Mouse (Mus musculus): ENCODE results near the gene Fbxo6.
"Not testable (repeated sequence)": the region's sequence is repeated elsewhere in the genome, so short reads cannot be mapped to it uniquely, and the experiment has no call there.

Fbxo6 gene

DNA sequence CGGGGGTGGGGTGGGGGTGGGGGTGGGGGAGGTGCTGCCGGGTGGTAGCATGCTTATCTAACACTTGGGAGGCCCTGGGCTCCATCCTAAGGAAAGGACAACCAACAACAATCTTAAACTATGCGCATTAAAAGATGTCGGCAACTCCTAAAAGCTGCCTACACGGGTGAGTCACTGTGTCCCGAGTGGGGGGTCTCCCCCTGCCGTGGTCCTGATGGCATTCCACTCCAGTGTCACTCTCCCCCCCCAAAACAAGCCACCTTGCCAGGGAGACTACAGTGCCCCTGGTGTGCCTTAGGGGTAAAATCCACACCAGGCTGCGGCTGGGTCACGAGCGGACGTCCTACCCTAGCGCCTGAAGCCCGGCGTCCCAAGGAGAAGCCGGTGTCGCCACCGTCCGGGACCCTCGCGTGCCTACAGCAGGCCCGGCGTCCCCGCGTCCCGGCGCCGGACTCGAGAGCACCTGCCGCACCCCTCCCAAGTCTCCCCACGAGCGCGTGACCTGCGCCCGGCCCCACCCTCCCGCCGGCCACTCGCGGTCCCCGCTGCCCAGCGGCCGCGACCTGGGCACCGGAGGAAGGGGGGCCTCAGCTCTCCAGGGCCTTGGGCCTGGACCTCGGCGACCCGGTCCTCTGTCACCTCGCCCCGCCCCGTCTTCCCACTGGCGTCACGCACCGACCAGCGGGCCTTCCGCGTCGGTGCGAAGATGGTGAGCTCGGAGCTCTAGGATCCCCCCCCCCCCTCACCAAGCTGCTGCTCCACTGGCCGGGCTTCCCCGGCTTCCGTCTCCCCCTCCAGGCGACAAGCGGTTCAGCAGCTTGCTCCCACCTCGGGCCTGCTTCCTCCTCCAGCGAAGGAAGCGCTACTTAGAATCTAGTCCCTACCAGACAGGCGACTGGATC is at the start of gene Fbxo6:
Fbxo6 (minus strand) TSS at position 874 of the 902 bp plus-strand sequence.
- DNase-seq (ENCODE audit: low spot score): peak; percentile 89

- DNase-seq (ENCODE audit: low spot score): no peak
These were observed 46.8 kb upstream of the Fbxo6 start for GRCm38 (mm10) chr4:148198721-148199120.

- no peak for DNase-seq (ENCODE audit: low spot score)
These were observed 42.5 kb upstream of the Fbxo6 start for GRCm38 (mm10) chr4:148194400-148194799.

DNA sequence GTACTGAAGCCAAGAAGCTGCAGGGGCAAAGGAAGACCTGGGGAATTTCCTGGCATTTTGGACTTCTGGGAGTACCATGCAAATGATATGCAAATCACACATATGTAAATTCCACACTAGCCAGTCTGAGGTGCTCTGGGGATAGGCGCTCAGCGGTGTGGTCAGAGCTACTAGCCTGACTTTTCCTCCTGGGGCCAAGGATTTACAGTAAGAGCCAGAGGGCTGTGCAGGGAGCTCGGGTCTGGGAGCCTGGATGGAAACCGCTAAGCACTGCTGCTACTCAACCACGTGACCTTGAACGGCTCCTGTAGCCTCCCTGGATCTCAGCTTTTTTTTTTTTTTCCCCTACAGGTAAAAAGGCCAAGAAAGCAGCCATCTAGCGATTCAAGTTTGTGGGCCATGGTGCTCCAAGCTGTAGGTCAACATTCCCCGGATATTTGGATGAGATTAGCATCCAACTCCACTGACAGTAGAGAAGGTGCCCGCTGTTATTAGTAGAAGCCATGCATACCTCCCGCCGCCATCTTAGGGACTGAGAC is 40.8 kb upstream of the Fbxo6 start:
- no peak for DNase-seq (ENCODE audit: low spot score)

DNA sequence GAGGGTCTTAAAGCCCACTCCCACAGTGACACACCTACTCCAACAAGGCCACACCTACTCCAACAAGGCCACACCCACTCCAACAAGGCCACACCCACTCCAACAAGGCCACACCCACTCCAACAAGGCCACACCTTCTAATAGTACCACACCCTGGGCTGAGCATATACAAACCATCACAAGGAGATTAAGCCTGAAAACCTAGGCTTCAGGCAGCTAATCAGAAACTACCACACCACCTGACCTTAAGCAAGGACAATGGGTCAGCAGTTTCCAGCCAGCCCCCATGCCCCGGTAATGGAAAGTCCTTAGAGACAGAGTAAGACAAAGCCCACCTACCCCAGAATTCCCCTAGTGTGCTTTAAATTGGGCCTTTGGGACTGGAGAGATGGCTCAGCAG is 36.8 kb upstream of the Fbxo6 start:
- not testable (repeated sequence) for DNase-seq (ENCODE audit: low spot score)

- DNase-seq (ENCODE audit: low spot score): no peak
These were observed 33.9 kb upstream of the Fbxo6 start for GRCm38 (mm10) chr4:148185819-148186218.

GRCm38 (mm10) chr4:148184564-148184963 is 32.6 kb upstream of the Fbxo6 start:
- DNase-seq (ENCODE audit: low spot score): no peak

- DNase-seq (ENCODE audit: low spot score): no peak
These were observed 30.4 kb upstream of the Fbxo6 start for GRCm38 (mm10) chr4:148182363-148182762.

DNA sequence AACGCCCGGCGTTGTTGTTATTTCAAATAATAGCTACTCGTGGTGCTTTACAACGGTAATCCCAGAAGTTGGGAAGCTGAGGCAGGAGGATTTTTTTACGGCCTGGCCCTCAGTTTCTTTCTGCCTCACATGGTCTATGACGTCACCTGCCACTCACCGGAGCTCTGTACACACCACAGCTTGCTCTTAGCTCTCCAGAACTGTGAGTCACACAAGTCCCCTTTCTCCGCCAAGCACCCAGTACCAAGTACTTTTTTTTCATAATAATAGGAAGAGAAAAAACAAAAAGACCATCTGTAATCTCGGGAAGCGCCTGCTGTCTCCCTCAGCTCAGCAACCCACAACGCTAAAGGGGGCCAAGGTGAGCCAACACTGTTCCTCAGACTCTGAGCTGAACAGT is 29.5 kb upstream of the Fbxo6 start:
- no peak for DNase-seq (ENCODE audit: low spot score)

DNA sequence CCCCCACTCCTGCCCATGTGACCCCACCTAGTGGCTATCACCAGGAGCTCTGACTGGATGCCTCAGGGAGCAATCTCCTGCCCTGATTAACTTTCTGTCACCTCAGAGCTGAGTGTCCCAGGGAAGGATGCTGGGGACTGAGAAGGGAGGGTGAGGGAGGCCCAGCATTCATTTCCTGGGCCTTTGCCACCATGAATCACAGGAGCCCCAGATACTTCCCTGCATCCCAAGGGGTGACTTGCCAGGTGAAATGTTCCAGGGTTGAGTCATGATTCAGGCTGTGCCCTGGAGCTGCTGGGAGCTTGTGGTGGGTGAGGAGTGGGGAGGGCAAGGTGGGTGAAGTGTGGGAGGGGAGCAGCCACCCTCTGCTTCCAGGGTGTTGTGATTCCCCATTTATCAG is 25.8 kb upstream of the Fbxo6 start:
- no peak for DNase-seq (ENCODE audit: low spot score)

- DNase-seq (ENCODE audit: low spot score): not testable (repeated sequence)
These were observed 24.7 kb upstream of the Fbxo6 start for GRCm38 (mm10) chr4:148176603-148177002.

GRCm38 (mm10) chr4:148174495-148174862 is 22.5 kb upstream of the Fbxo6 start:
- no peak for DNase-seq (ENCODE audit: low spot score)

DNA sequence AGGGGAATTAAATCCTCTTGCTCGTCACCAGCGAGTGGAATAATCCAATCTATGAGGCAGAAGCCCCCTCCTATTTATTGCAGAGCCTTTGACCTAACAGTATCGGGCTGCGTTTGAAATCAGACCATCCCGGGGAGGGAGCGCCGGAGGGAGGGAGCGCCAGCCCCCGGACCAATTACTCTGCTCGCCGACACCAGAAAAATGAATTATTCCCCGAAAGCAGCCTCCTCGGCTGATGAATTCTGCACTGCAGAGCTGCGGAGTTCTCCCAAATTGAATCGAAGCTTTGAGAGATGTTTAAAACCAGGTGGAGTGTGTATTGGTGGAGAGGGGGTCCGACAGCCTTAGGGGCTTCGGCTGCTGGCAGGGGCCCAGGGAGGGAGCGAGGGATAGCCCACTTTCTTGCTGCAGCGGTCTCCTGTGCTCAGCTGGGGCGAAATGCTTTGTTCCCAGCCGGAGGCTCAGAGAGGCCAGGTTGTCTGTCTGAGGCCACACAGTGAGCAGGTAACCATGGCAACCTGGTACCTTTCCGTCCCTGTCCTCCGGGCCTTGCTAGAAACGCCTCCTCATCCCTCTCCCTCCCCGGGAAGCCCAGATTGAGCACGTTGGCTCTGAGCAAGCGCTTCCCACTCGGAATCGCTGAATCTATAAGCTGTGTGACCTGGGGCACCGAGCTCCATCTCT is 22.0 kb upstream of the Fbxo6 start:
- DNase-seq (ENCODE audit: low spot score): no peak

GRCm38 (mm10) chr4:148171261-148171660 is 19.3 kb upstream of the Fbxo6 start:
- DNase-seq (ENCODE audit: low spot score): no peak

GRCm38 (mm10) chr4:148170842-148171241 is 18.9 kb upstream of the Fbxo6 start:
- DNase-seq (ENCODE audit: low spot score): peak; percentile 49

DNA sequence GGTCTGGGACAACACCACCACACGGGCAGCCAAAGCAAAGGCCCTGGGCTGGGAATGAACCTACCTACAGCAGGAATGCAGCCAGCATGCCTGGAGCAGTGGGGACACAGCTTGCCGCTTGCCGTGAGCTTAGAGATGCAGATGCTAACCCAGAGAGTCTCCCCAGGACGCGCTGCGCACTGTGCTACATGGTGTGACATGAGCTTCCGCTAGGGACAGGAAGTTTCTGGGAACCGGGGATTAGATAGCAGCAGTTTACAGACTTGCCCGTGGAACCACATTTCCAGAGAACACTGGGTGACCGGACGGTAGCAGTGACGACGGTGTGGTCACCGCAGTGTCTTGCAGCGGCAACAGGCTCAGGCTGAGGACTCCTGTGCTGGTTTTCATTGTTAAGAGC is 17.6 kb upstream of the Fbxo6 start:
- no peak for DNase-seq (ENCODE audit: low spot score)

DNA sequence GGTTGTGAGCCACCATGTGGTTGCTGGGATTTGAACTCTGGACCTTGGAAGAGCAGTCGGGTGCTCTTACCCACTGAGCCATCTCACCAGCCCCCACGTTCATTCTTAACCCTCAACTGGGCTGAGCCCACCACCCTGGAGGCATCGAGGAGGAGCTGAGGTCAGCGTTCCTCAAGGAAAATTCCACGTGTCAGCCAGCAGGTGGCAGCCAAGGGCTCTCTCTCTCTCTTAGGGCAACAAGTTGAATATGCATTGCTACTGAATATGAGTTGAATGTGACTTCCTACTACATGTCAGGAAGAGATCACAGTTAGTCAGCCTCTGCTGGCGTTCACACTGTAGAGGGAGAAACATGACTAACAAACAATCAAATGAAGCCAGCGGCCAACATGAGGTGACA is 16.3 kb upstream of the Fbxo6 start:
- peak; percentile 56 for DNase-seq (ENCODE audit: low spot score)

GRCm38 (mm10) chr4:148166986-148167385 is 15.0 kb upstream of the Fbxo6 start:
- peak; percentile 55 for DNase-seq (ENCODE audit: low spot score)

GRCm38 (mm10) chr4:148166431-148166830 is 14.5 kb upstream of the Fbxo6 start:
- no peak for DNase-seq (ENCODE audit: low spot score)

- DNase-seq (ENCODE audit: low spot score): no peak
These were observed 13.6 kb upstream of the Fbxo6 start for GRCm38 (mm10) chr4:148165551-148165950.

GRCm38 (mm10) chr4:148164461-148164860 is 12.5 kb upstream of the Fbxo6 start:
- DNase-seq (ENCODE audit: low spot score): no peak

- DNase-seq (ENCODE audit: low spot score): peak; percentile 80
These were observed 12.1 kb upstream of the Fbxo6 start for GRCm38 (mm10) chr4:148164002-148164439.

Measured in T-cell, adult 2 months (primary cell).